Mouse (Mus musculus) heart, adult 9 months (tissue): ENCODE data around the gene S100z.

Experiments used
- DNase-seq, 2 experiments: peaks; one replicate each; pipeline ENCODE4 v3.0.0; 2022; ENCODE audit warnings: low spot score in 2 of 2

S100z gene

GRCm38 (mm10) chr13:95444824-95445223 is 33.7 kb downstream of the S100z start, which contains the start of gene Crhbp:
Gene Crhbp, minus strand, starts transcription at chr13:95444924.
- no peak for DNase-seq

GRCm38 (mm10) chr13:95444291-95444690 is 34.2 kb downstream of the S100z start:
- DNase-seq: no peak

GRCm38 (mm10) chr13:95443376-95444233 is 34.9 kb downstream of the S100z start:
- DNase-seq: no peak

- DNase-seq: no peak
Measured at GRCm38 (mm10) chr13:95442901-95443300, 35.6 kb downstream of the S100z start.

- no peak for DNase-seq
Measured at GRCm38 (mm10) chr13:95439569-95439968, 39.0 kb downstream of the S100z start.

GRCm38 (mm10) chr13:95431760-95432159 is 46.8 kb downstream of the S100z start:
- no peak for DNase-seq

GRCm38 (mm10) chr13:95427499-95427898 is 51.0 kb downstream of the S100z start:
- no peak for DNase-seq
